Mouse (Mus musculus): ENCODE results near the gene Rasgef1b. TPM values are rescaled to one million over a fixed set of nuclear protein-coding genes. Genes with fewer than 3 reads are reported as not detected.

The Rasgef1b gene
- total and polyA plus RNA-seq, 2 experiments: 4.0 to 20.4 TPM

- Histone ChIP-seq H3K27ac (replicated peaks; ENCODE audit: insufficient read depth, low read depth, low read length) (no peak overlapping the region), H3K79me2 (ENCODE audit: control insufficient read depth, insufficient read depth, low read length) (no peaks in the 10 kb centered on the region), H3K4me1 (ENCODE audit: control insufficient read depth, insufficient read depth, low read length) (no peaks in the 10 kb centered on the region), H3K36me3 (ENCODE audit: control insufficient read depth, insufficient read depth, low read length) (no peaks in the 10 kb centered on the region), H3K4me3 (ENCODE audit: insufficient read depth, low read depth, low read length) (no peak overlapping the region), H3K27me3 (ENCODE audit: control insufficient read depth, insufficient read depth, low read length) (0 out of 2 replicates have a peak, but pooled peaks cover 2% of the 10 kb centered on the region), H3K9ac (ENCODE audit: low read depth, low read length) (no peak overlapping the region)
- TF ChIP-seq CTCF (IDR thresholded peaks at IDR 0.05; ENCODE audit: low read depth, low read length) (no peak), POLR2A (IDR thresholded peaks at IDR 0.05; ENCODE audit: extremely low read depth, insufficient read depth, low read length) (no peak)
- WGBS: 56% methylated on average over 5 of the region's 5 CpGs
- no peak for DNase-seq (ENCODE audit: extremely low read depth, low read depth, low spot score)
Observed at GRCm38 (mm10) chr5:99656024-99656423, 72.8 kb downstream of the Rasgef1b start.

GRCm38 (mm10) chr5:99652931-99653330, 75.9 kb downstream of the Rasgef1b start:
- DNase-seq (ENCODE audit: extremely low read depth, low read depth, low spot score): no peak
- WGBS: 79% methylated on average over 10 of the region's 10 CpGs
- Histone ChIP-seq H3K27ac (replicated peaks; ENCODE audit: insufficient read depth, low read depth, low read length) (no peak overlapping the region), H3K4me1 (ENCODE audit: control insufficient read depth, insufficient read depth, low read length) (no peaks in the 10 kb centered on the region), H3K4me3 (ENCODE audit: insufficient read depth, low read depth, low read length) (no peak overlapping the region), H3K9ac (ENCODE audit: low read depth, low read length) (no peak overlapping the region), H3K79me2 (ENCODE audit: control insufficient read depth, insufficient read depth, low read length) (no peaks in the 10 kb centered on the region), H3K36me3 (ENCODE audit: control insufficient read depth, insufficient read depth, low read length) (no peaks in the 10 kb centered on the region), H3K27me3 (ENCODE audit: control insufficient read depth, insufficient read depth, low read length) (0 out of 2 replicates have a peak, but pooled peaks cover 2% of the 10 kb centered on the region)
- TF ChIP-seq CTCF (IDR thresholded peaks at IDR 0.05; ENCODE audit: low read depth, low read length) (no peak), POLR2A (IDR thresholded peaks at IDR 0.05; ENCODE audit: extremely low read depth, insufficient read depth, low read length) (no peak)

- H3K36me3 ChIP-seq (ENCODE audit: control insufficient read depth, insufficient read depth, low read length): no peaks in the 10 kb centered on the region
- no peaks in the 10 kb centered on the region for H3K79me2 ChIP-seq (ENCODE audit: control insufficient read depth, insufficient read depth, low read length)
- no peak overlapping the region for H3K4me3 ChIP-seq (ENCODE audit: insufficient read depth, low read depth, low read length)
- no peaks in the 10 kb centered on the region for H3K4me1 ChIP-seq (ENCODE audit: control insufficient read depth, insufficient read depth, low read length)
- TF ChIP-seq CTCF (IDR thresholded peaks at IDR 0.05; ENCODE audit: low read depth, low read length) (no peak), POLR2A (IDR thresholded peaks at IDR 0.05; ENCODE audit: extremely low read depth, insufficient read depth, low read length) (no peak)
- no peak overlapping the region for H3K9ac ChIP-seq (ENCODE audit: low read depth, low read length)
- H3K27ac ChIP-seq (replicated peaks; ENCODE audit: insufficient read depth, low read depth, low read length): no peak overlapping the region
- WGBS: 89% methylated on average over 6 of the region's 6 CpGs
- no peaks in the 10 kb centered on the region for H3K27me3 ChIP-seq (ENCODE audit: control insufficient read depth, insufficient read depth, low read length)
- no peak for DNase-seq (ENCODE audit: extremely low read depth, low read depth, low spot score)
Observed at GRCm38 (mm10) chr5:99641407-99641806, 87.5 kb downstream of the Rasgef1b start.

DNA sequence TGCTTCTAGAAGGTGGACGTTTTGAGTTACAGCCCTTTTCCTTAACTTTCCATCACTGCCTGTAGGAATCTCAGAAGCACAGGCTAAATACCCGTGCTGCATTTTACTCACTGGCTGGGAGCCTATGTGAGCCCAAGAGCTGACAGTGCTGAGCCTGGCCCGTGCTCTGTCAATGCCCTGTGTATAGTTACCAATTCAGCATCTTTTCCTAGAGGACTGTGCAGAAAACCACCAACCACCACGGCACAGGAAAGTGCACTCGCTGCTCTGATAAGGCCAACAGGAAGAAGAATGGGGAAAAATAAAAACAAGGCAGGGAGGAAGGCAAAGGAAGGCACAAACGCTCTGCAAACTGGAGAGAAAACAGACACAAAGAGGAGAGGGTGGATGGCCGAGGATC, 92.3 kb downstream of the Rasgef1b start:
- no peak for DNase-seq (ENCODE audit: extremely low read depth, low read depth, low spot score)
- Histone ChIP-seq H3K79me2 (ENCODE audit: control insufficient read depth, insufficient read depth, low read length) (no peaks in the 10 kb centered on the region), H3K4me3 (ENCODE audit: insufficient read depth, low read depth, low read length) (no peak overlapping the region), H3K9ac (ENCODE audit: low read depth, low read length) (no peak overlapping the region), H3K4me1 (ENCODE audit: control insufficient read depth, insufficient read depth, low read length) (no peaks in the 10 kb centered on the region), H3K27me3 (ENCODE audit: control insufficient read depth, insufficient read depth, low read length) (no peaks in the 10 kb centered on the region), H3K27ac (replicated peaks; ENCODE audit: insufficient read depth, low read depth, low read length) (no peak overlapping the region), H3K36me3 (ENCODE audit: control insufficient read depth, insufficient read depth, low read length) (no peaks in the 10 kb centered on the region)
- 55% methylated on average over 7 of the region's 7 CpGs for WGBS
- no peak for TF ChIP-seq CTCF (IDR thresholded peaks at IDR 0.05; ENCODE audit: low read depth, low read length)
- TF ChIP-seq POLR2A (IDR thresholded peaks at IDR 0.05; ENCODE audit: extremely low read depth, insufficient read depth, low read length): no peak

GRCm38 (mm10) chr5:99634010-99634541, 94.8 kb downstream of the Rasgef1b start:
- WGBS: 71% methylated on average over 8 of the region's 8 CpGs

DNA sequence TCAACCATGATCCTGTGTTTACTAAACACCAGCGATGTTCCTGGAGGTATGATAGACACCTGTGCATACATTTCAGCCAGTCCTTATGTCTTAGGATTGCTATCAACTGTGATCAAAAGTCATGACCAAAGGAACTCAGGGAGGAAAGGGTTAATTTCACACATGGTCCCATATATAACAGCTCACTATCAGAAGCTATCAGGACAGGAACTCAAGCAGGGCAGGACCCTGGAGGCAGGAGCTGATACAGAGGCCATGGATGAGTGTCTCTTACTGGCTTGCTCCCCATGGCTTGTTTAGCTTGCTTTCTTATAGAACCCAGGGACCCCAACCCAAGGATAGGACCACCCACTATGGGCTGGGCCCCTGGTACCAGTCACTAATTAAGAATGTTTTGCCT, 95.3 kb downstream of the Rasgef1b start:
- H3K4me1 ChIP-seq (ENCODE audit: control insufficient read depth, insufficient read depth, low read length): no peaks in the 10 kb centered on the region

More at GRCm38 (mm10) chr5:99634010-99634541, 94.8 kb downstream of the Rasgef1b start:
- Histone ChIP-seq H3K79me2 (ENCODE audit: control insufficient read depth, insufficient read depth, low read length) (no peaks in the 10 kb centered on the region), H3K36me3 (ENCODE audit: control insufficient read depth, insufficient read depth, low read length) (no peaks in the 10 kb centered on the region), H3K4me3 (ENCODE audit: insufficient read depth, low read depth, low read length) (no peak overlapping the region), H3K9ac (ENCODE audit: low read depth, low read length) (no peak overlapping the region), H3K27ac (replicated peaks; ENCODE audit: insufficient read depth, low read depth, low read length) (no peak overlapping the region), H3K27me3 (ENCODE audit: control insufficient read depth, insufficient read depth, low read length) (no peaks in the 10 kb centered on the region), H3K4me1 (ENCODE audit: control insufficient read depth, insufficient read depth, low read length) (no peaks in the 10 kb centered on the region)
- DNase-seq (ENCODE audit: extremely low read depth, low read depth, low spot score): no peak
- TF ChIP-seq POLR2A (IDR thresholded peaks at IDR 0.05; ENCODE audit: extremely low read depth, insufficient read depth, low read length): no peak
- TF ChIP-seq CTCF (IDR thresholded peaks at IDR 0.05; ENCODE audit: low read depth, low read length): peak; percentile 35; the same call in 1 of the 2 replicates

More for the DNA sequence above, 95.3 kb downstream of the Rasgef1b start:
- H3K36me3 ChIP-seq (ENCODE audit: control insufficient read depth, insufficient read depth, low read length): no peaks in the 10 kb centered on the region
- TF ChIP-seq CTCF (IDR thresholded peaks at IDR 0.05; ENCODE audit: low read depth, low read length) (no peak), POLR2A (IDR thresholded peaks at IDR 0.05; ENCODE audit: extremely low read depth, insufficient read depth, low read length) (no peak)
- DNase-seq (ENCODE audit: extremely low read depth, low read depth, low spot score): no peak
- no peak overlapping the region for H3K27ac ChIP-seq (replicated peaks; ENCODE audit: insufficient read depth, low read depth, low read length)
- no peak overlapping the region for H3K4me3 ChIP-seq (ENCODE audit: insufficient read depth, low read depth, low read length)
- no peaks in the 10 kb centered on the region for H3K79me2 ChIP-seq (ENCODE audit: control insufficient read depth, insufficient read depth, low read length)
- no peaks in the 10 kb centered on the region for H3K27me3 ChIP-seq (ENCODE audit: control insufficient read depth, insufficient read depth, low read length)
- WGBS: 51% methylated on average over 1 of the region's 1 CpGs
- no peak overlapping the region for H3K9ac ChIP-seq (ENCODE audit: low read depth, low read length)

All from liver, adult 2 months (tissue).